Mouse (Mus musculus): Measurements from ENCODE around the gene B3gnt9. TPM values are rescaled to one million over a fixed set of nuclear protein-coding genes. Genes with fewer than 3 reads are reported as not detected.
A peak's percentile ranks its signal among the peaks of the same experiment; 100 is the strongest.
"Not testable (repeated sequence)": the region's sequence is repeated elsewhere in the genome, so short reads cannot be mapped to it uniquely, and the experiment has no call there.

The B3gnt9 gene
- polyA plus RNA-seq, 1 experiment from 2014 or later, result 2.1 TPM

- peaks cover 35% of the 10 kb centered on the region for H3K4me1 ChIP-seq
- H3K4me3 ChIP-seq, result peak overlapping the region; percentile 65; the same call in 1 of the 2 replicates
- H3K9me3 ChIP-seq; H3K36me3 ChIP-seq (replicated peaks); DNase-seq (ENCODE audit: extremely low spot score, low spot score); H3K27ac ChIP-seq: not testable (repeated sequence)
- peaks cover 37% of the 10 kb centered on the region for H3K27me3 ChIP-seq (ENCODE audit: poor library complexity, severe bottlenecking)
- 91% methylated on average over 8 of the region's 8 CpGs for WGBS
These were observed 36.4 kb upstream of the B3gnt9 start for GRCm38 (mm10) chr8:105291364-105291763.

- Histone ChIP-seq H3K27me3 (ENCODE audit: poor library complexity, severe bottlenecking) (peaks cover 39% of the 10 kb centered on the region), H3K27ac (no peak overlapping the region), H3K4me3 (peak overlapping the region; percentile 65), H3K36me3 (replicated peaks) (0 out of 2 replicates have a peak, but pooled peaks cover under 1% of the 10 kb centered on the region), H3K4me1 (peaks cover 35% of the 10 kb centered on the region), H3K9me3 (no peaks in the 10 kb centered on the region)
- WGBS, result 6% methylated on average over 31 of the region's 31 CpGs
- peak; percentile 89 for DNase-seq (ENCODE audit: extremely low spot score, low spot score)
These were observed 35.8 kb upstream of the B3gnt9 start for GRCm38 (mm10) chr8:105290554-105291314.

GRCm38 (mm10) chr8:105289805-105290460, 35.0 kb upstream of the B3gnt9 start, which contains the start of gene 4931428F04Rik:
Gene 4931428F04Rik, minus strand, starts transcription at chr8:105289864.
- no peaks in the 10 kb centered on the region for H3K9me3 ChIP-seq
- WGBS, result 2% methylated on average over 43 of the region's 43 CpGs
- DNase-seq (ENCODE audit: extremely low spot score, low spot score), result peak; percentile 58
- peak within 1 kb of the TSS; percentile 65 for H3K4me3 ChIP-seq
- peak within 1 kb of the TSS; percentile 96 for H3K27ac ChIP-seq
- H3K4me1 ChIP-seq, result peaks cover 35% of the 10 kb centered on the region
- H3K36me3 ChIP-seq (replicated peaks), result peaks cover 8% of the 10 kb centered on the region
- H3K27me3 ChIP-seq (ENCODE audit: poor library complexity, severe bottlenecking), result peaks cover 47% of the 10 kb centered on the region

- H3K27me3 ChIP-seq (ENCODE audit: poor library complexity, severe bottlenecking), result peaks cover 54% of the 10 kb centered on the region
These were observed 34.2 kb upstream of the B3gnt9 start for GRCm38 (mm10) chr8:105288958-105289732.

GRCm38 (mm10) chr8:105288231-105288630, 33.3 kb upstream of the B3gnt9 start:
- peaks cover 55% of the 10 kb centered on the region for H3K27me3 ChIP-seq (ENCODE audit: poor library complexity, severe bottlenecking)
- DNase-seq (ENCODE audit: extremely low spot score, low spot score), result no peak
- WGBS, result 91% methylated on average over 5 of the region's 5 CpGs
- peaks cover 20% of the 10 kb centered on the region for H3K36me3 ChIP-seq (replicated peaks)
- H3K9me3 ChIP-seq, result no peaks in the 10 kb centered on the region
- peak overlapping the region; percentile 96; the same call in 1 of the 2 replicates for H3K27ac ChIP-seq
- H3K4me3 ChIP-seq, result peak overlapping the region; percentile 65
- H3K4me1 ChIP-seq, result peaks cover 35% of the 10 kb centered on the region

More at GRCm38 (mm10) chr8:105288958-105289732, 34.2 kb upstream of the B3gnt9 start:
- peaks cover 15% of the 10 kb centered on the region for H3K36me3 ChIP-seq (replicated peaks)
- under 1% methylated on average over 53 of the region's 53 CpGs for WGBS
- peak overlapping the region; percentile 65 for H3K4me3 ChIP-seq
- peak overlapping the region; percentile 96 for H3K27ac ChIP-seq
- peaks cover 35% of the 10 kb centered on the region for H3K4me1 ChIP-seq
- H3K9me3 ChIP-seq, result no peaks in the 10 kb centered on the region
- DNase-seq (ENCODE audit: extremely low spot score, low spot score), result peak; percentile 93

GRCm38 (mm10) chr8:105286907-105287306, 32.0 kb upstream of the B3gnt9 start:
- H3K36me3 ChIP-seq (replicated peaks), result peaks cover 34% of the 10 kb centered on the region
- no peak overlapping the region for H3K27ac ChIP-seq
- WGBS, result 91% methylated on average over 4 of the region's 4 CpGs
- H3K9me3 ChIP-seq, result no peaks in the 10 kb centered on the region
- peaks cover 63% of the 10 kb centered on the region for H3K27me3 ChIP-seq (ENCODE audit: poor library complexity, severe bottlenecking)
- H3K4me1 ChIP-seq, result peaks cover 37% of the 10 kb centered on the region
- no peak overlapping the region for H3K4me3 ChIP-seq
- no peak for DNase-seq (ENCODE audit: extremely low spot score, low spot score)

GRCm38 (mm10) chr8:105285514-105285913, 30.6 kb upstream of the B3gnt9 start:
- H3K27ac ChIP-seq, result no peak overlapping the region
- peaks cover 40% of the 10 kb centered on the region for H3K36me3 ChIP-seq (replicated peaks)
- no peaks in the 10 kb centered on the region for H3K9me3 ChIP-seq
- 54% methylated on average over 12 of the region's 12 CpGs for WGBS
- H3K4me3 ChIP-seq, result no peak overlapping the region
- DNase-seq (ENCODE audit: extremely low spot score, low spot score), result no peak
- peaks cover 67% of the 10 kb centered on the region for H3K27me3 ChIP-seq (ENCODE audit: poor library complexity, severe bottlenecking)
- peaks cover 32% of the 10 kb centered on the region for H3K4me1 ChIP-seq

- no peak overlapping the region for H3K27ac ChIP-seq
- DNase-seq (ENCODE audit: extremely low spot score, low spot score), result no peak
- WGBS, result 18% methylated on average over 23 of the region's 23 CpGs
- peaks cover 79% of the 10 kb centered on the region for H3K27me3 ChIP-seq (ENCODE audit: poor library complexity, severe bottlenecking)
- H3K4me1 ChIP-seq, result peaks cover 19% of the 10 kb centered on the region
- H3K36me3 ChIP-seq (replicated peaks), result peaks cover 40% of the 10 kb centered on the region
- no peaks in the 10 kb centered on the region for H3K9me3 ChIP-seq
- no peak overlapping the region; the same call in 1 of the 2 replicates for H3K4me3 ChIP-seq
These were observed 28.1 kb upstream of the B3gnt9 start for GRCm38 (mm10) chr8:105283074-105283473.

- no peaks in the 10 kb centered on the region for H3K9me3 ChIP-seq
- H3K4me1 ChIP-seq, result peaks cover 17% of the 10 kb centered on the region
- H3K36me3 ChIP-seq (replicated peaks), result peaks cover 40% of the 10 kb centered on the region
- WGBS, result 92% methylated on average over 4 of the region's 4 CpGs
- H3K27ac ChIP-seq, result no peak overlapping the region
- H3K27me3 ChIP-seq (ENCODE audit: poor library complexity, severe bottlenecking), result peaks cover 88% of the 10 kb centered on the region
- no peak for DNase-seq (ENCODE audit: extremely low spot score, low spot score)
- no peak overlapping the region for H3K4me3 ChIP-seq
These were observed 27.3 kb upstream of the B3gnt9 start for GRCm38 (mm10) chr8:105282239-105282638.

- H3K9me3 ChIP-seq, result no peaks in the 10 kb centered on the region
- H3K36me3 ChIP-seq (replicated peaks), result peaks cover 40% of the 10 kb centered on the region
- no peak overlapping the region for H3K27ac ChIP-seq
- DNase-seq (ENCODE audit: extremely low spot score, low spot score), result no peak
- peaks cover 19% of the 10 kb centered on the region for H3K4me1 ChIP-seq
- 89% methylated on average over 12 of the region's 12 CpGs for WGBS
- H3K27me3 ChIP-seq (ENCODE audit: poor library complexity, severe bottlenecking), result peaks cover 92% of the 10 kb centered on the region
- no peak overlapping the region for H3K4me3 ChIP-seq
These were observed 26.9 kb upstream of the B3gnt9 start for GRCm38 (mm10) chr8:105281821-105282220.

GRCm38 (mm10) chr8:105280567-105280966, 25.6 kb upstream of the B3gnt9 start:
- H3K4me1 ChIP-seq, result peaks cover 32% of the 10 kb centered on the region
- WGBS, result 67% methylated on average over 3 of the region's 3 CpGs
- peaks cover 98% of the 10 kb centered on the region for H3K27me3 ChIP-seq (ENCODE audit: poor library complexity, severe bottlenecking)
- peaks cover 38% of the 10 kb centered on the region for H3K36me3 ChIP-seq (replicated peaks)
- H3K4me3 ChIP-seq, result no peak overlapping the region
- DNase-seq (ENCODE audit: extremely low spot score, low spot score), result no peak
- H3K27ac ChIP-seq, result no peak overlapping the region
- H3K9me3 ChIP-seq, result no peaks in the 10 kb centered on the region

- H3K9me3 ChIP-seq, result no peaks in the 10 kb centered on the region
- peaks cover 25% of the 10 kb centered on the region for H3K36me3 ChIP-seq (replicated peaks)
- peak overlapping the region; percentile 39 for H3K4me3 ChIP-seq
- peaks cover 36% of the 10 kb centered on the region for H3K4me1 ChIP-seq
- DNase-seq (ENCODE audit: extremely low spot score, low spot score), result no peak
- peaks cover 100% of the 10 kb centered on the region for H3K27me3 ChIP-seq (ENCODE audit: poor library complexity, severe bottlenecking)
- no peak overlapping the region for H3K27ac ChIP-seq
- 2% methylated on average over 28 of the region's 28 CpGs for WGBS
These were observed 24.0 kb upstream of the B3gnt9 start for GRCm38 (mm10) chr8:105278911-105279334.

Measured in forebrain, embryonic 10.5 days (tissue).